Mouse (Mus musculus) testis, adult 2 months (tissue): ENCODE measurements around the gene Usf2.

Source experiments
- CTCF ChIP-seq: fragments of 200-500 bp; IDR thresholded peaks from 2 replicates; pipeline ENCODE4 v1.5.1; 2012; ENCODE audit warnings: low read depth, mild to moderate bottlenecking, inconsistent platforms, low read length, moderate library complexity; ENCODE audit not compliant: control insufficient read depth, insufficient read depth, insufficient replicate concordance
- POLR2A ChIP-seq: fragments of 200-500 bp; IDR thresholded peaks from 2 replicates; pipeline ENCODE4 v1.6.1; 2012; ENCODE audit warnings: low read depth, mild to moderate bottlenecking, inconsistent platforms, low read length, moderate library complexity; ENCODE audit not compliant: control insufficient read depth

- TF ChIP-seq POLR2A (no peak), CTCF (no peak)
Observed at GRCm38 (mm10) chr7:30958109-30958865, 1.7 kb upstream of the Usf2 start.
